Mouse (Mus musculus): Measurements from ENCODE around the gene Mul1. TPM values are rescaled to one million over a fixed set of nuclear protein-coding genes. Genes with fewer than 3 reads are reported as not detected.

The Mul1 gene
- polyA plus RNA-seq, 1 experiment: 28.2 TPM

GRCm38 (mm10) chr4:138452306-138453096, 18.0 kb downstream of the Mul1 start:
- H3K4me3 ChIP-seq (ENCODE audit: insufficient read depth, low read length): no peak overlapping the region
- peaks cover 6% of the 10 kb centered on the region for H3K4me1 ChIP-seq (ENCODE audit: control insufficient read depth, insufficient read depth, low read length)
- TF ChIP-seq CTCF (IDR thresholded peaks at IDR 0.05; ENCODE audit: extremely low read depth, insufficient read depth, low read length): no peak
- no peak for TF ChIP-seq POLR2A (IDR thresholded peaks at IDR 0.05; ENCODE audit: extremely low read depth, insufficient read depth, low read length)
- H3K27ac ChIP-seq (ENCODE audit: insufficient read depth, low read length): no peak overlapping the region

GRCm38 (mm10) chr4:138453097-138453752, 18.8 kb downstream of the Mul1 start:
- H3K4me1 ChIP-seq (ENCODE audit: control insufficient read depth, insufficient read depth, low read length): peaks cover 6% of the 10 kb centered on the region
- TF ChIP-seq CTCF (IDR thresholded peaks at IDR 0.05; ENCODE audit: extremely low read depth, insufficient read depth, low read length): no peak
- peak overlapping the region; percentile 100; the same call in 1 of the 2 replicates for H3K4me3 ChIP-seq (ENCODE audit: insufficient read depth, low read length)
- peak overlapping the region; percentile 86; the same call in 1 of the 2 replicates for H3K27ac ChIP-seq (ENCODE audit: insufficient read depth, low read length)

GRCm38 (mm10) chr4:138453753-138454570, 19.5 kb downstream of the Mul1 start, which contains the start of gene Camk2n1:
Camk2n1 (plus strand) TSS chr4:138454314.
- peak within 1 kb of the TSS; percentile 100 for H3K4me3 ChIP-seq (ENCODE audit: insufficient read depth, low read length)
- peaks cover 2% of the 10 kb centered on the region; the same call in 1 of the 2 replicates for H3K4me1 ChIP-seq (ENCODE audit: control insufficient read depth, insufficient read depth, low read length)
- TF ChIP-seq CTCF (IDR thresholded peaks at IDR 0.05; ENCODE audit: extremely low read depth, insufficient read depth, low read length) (no peak), POLR2A (IDR thresholded peaks at IDR 0.05; ENCODE audit: extremely low read depth, insufficient read depth, low read length) (peak; percentile 85)
- H3K27ac ChIP-seq (ENCODE audit: insufficient read depth, low read length): peak within 1 kb of the TSS; percentile 98

GRCm38 (mm10) chr4:138454571-138455140, 20.2 kb downstream of the Mul1 start:
- Histone ChIP-seq H3K4me3 (ENCODE audit: insufficient read depth, low read length) (peak overlapping the region; percentile 100), H3K4me1 (ENCODE audit: control insufficient read depth, insufficient read depth, low read length) (peaks cover 2% of the 10 kb centered on the region; the same call in 1 of the 2 replicates), H3K27ac (ENCODE audit: insufficient read depth, low read length) (peak overlapping the region; percentile 98)
- no peak for TF ChIP-seq POLR2A (IDR thresholded peaks at IDR 0.05; ENCODE audit: extremely low read depth, insufficient read depth, low read length)
- TF ChIP-seq CTCF (IDR thresholded peaks at IDR 0.05; ENCODE audit: extremely low read depth, insufficient read depth, low read length): no peak

- H3K27ac ChIP-seq (ENCODE audit: insufficient read depth, low read length): peak overlapping the region; percentile 84
- H3K4me1 ChIP-seq (ENCODE audit: control insufficient read depth, insufficient read depth, low read length): peaks cover 2% of the 10 kb centered on the region; the same call in 1 of the 2 replicates
- 0 out of 2 replicates have a peak, but pooled peaks have one; percentile 6 for TF ChIP-seq POLR2A (IDR thresholded peaks at IDR 0.05; ENCODE audit: extremely low read depth, insufficient read depth, low read length)
- TF ChIP-seq CTCF (IDR thresholded peaks at IDR 0.05; ENCODE audit: extremely low read depth, insufficient read depth, low read length): no peak
- peak overlapping the region; percentile 100 for H3K4me3 ChIP-seq (ENCODE audit: insufficient read depth, low read length)
Measured at GRCm38 (mm10) chr4:138455141-138455955, 20.9 kb downstream of the Mul1 start.

- Histone ChIP-seq H3K4me3 (ENCODE audit: insufficient read depth, low read length) (peak overlapping the region; percentile 100), H3K27ac (ENCODE audit: insufficient read depth, low read length) (peak overlapping the region; percentile 84), H3K4me1 (ENCODE audit: control insufficient read depth, insufficient read depth, low read length) (peaks cover 2% of the 10 kb centered on the region; the same call in 1 of the 2 replicates)
- no peak for TF ChIP-seq CTCF (IDR thresholded peaks at IDR 0.05; ENCODE audit: extremely low read depth, insufficient read depth, low read length)
- TF ChIP-seq POLR2A (IDR thresholded peaks at IDR 0.05; ENCODE audit: extremely low read depth, insufficient read depth, low read length): no peak
Measured at GRCm38 (mm10) chr4:138455956-138456341, 21.5 kb downstream of the Mul1 start.

GRCm38 (mm10) chr4:138456536-138456935, 22.1 kb downstream of the Mul1 start:
- Histone ChIP-seq H3K27ac (ENCODE audit: insufficient read depth, low read length) (peak overlapping the region; percentile 84), H3K4me1 (ENCODE audit: control insufficient read depth, insufficient read depth, low read length) (peaks cover 2% of the 10 kb centered on the region; the same call in 1 of the 2 replicates), H3K4me3 (ENCODE audit: insufficient read depth, low read length) (peak overlapping the region; percentile 100)
- peak; percentile 39; the same call in 1 of the 2 replicates for TF ChIP-seq POLR2A (IDR thresholded peaks at IDR 0.05; ENCODE audit: extremely low read depth, insufficient read depth, low read length)
- no peak for TF ChIP-seq CTCF (IDR thresholded peaks at IDR 0.05; ENCODE audit: extremely low read depth, insufficient read depth, low read length)

GRCm38 (mm10) chr4:138457091-138457490, 22.6 kb downstream of the Mul1 start:
- peaks cover 3% of the 10 kb centered on the region; the same call in 1 of the 2 replicates for H3K4me1 ChIP-seq (ENCODE audit: control insufficient read depth, insufficient read depth, low read length)
- TF ChIP-seq CTCF (IDR thresholded peaks at IDR 0.05; ENCODE audit: extremely low read depth, insufficient read depth, low read length) (no peak), POLR2A (IDR thresholded peaks at IDR 0.05; ENCODE audit: extremely low read depth, insufficient read depth, low read length) (no peak)
- H3K27ac ChIP-seq (ENCODE audit: insufficient read depth, low read length): no peak overlapping the region
- peak overlapping the region; percentile 100 for H3K4me3 ChIP-seq (ENCODE audit: insufficient read depth, low read length)
